Mouse (Mus musculus) stomach, postnatal 0 days (tissue): ENCODE measurements around the gene Gm1604a. TPM values are rescaled to one million over a fixed set of nuclear protein-coding genes. Genes with fewer than 3 reads are reported as not detected.
"Not testable (repeated sequence)": the region's sequence is repeated elsewhere in the genome, so short reads cannot be mapped to it uniquely, and the experiment has no call there.

ENCODE experiments used
- ATAC-seq: fragments of 200-750 bp; cut with Nextera tagmentation; 2 replicates; pipeline ENCODE4 v1.8.0; 2017; ENCODE audit not compliant: low FRiP score, low TSS enrichment
- DNase-seq: peaks from one replicate; pipeline ENCODE4 v3.0.0-alpha.2; 2016; ENCODE audit warnings: low spot score
- H3K27ac ChIP-seq: fragments of 300-500 bp; sonication (generic); replicated peaks from 2 replicates; pipeline ENCODE4 v1.5.1; 2014; ENCODE audit warnings: mild to moderate bottlenecking, control low read depth
- H3K27me3 ChIP-seq: fragments of 300-500 bp; sonication (generic); 2 replicates; pipeline ENCODE4 v1.6.1; 2014; ENCODE audit warnings: low read length; ENCODE audit not compliant: control insufficient read depth, insufficient read depth
- H3K36me3 ChIP-seq: fragments of 300-500 bp; sonication (generic); 2 replicates; pipeline ENCODE4 v1.6.1; 2014; ENCODE audit warnings: low read length, mixed read lengths; ENCODE audit not compliant: control insufficient read depth, insufficient read depth
- H3K4me1 ChIP-seq: fragments of 300-500 bp; sonication (generic); replicated peaks from 2 replicates; pipeline ENCODE4 v1.6.1; 2014; ENCODE audit warnings: antibody characterized with exemption; ENCODE audit not compliant: control insufficient read depth, insufficient read depth
- H3K4me2 ChIP-seq: fragments of 300-500 bp; sonication (generic); replicated peaks from 2 replicates; pipeline ENCODE4 v1.6.1; 2014; ENCODE audit warnings: low read depth, mild to moderate bottlenecking, control low read depth, moderate library complexity
- H3K4me3 ChIP-seq: fragments of 300-500 bp; sonication (generic); 2 replicates; pipeline ENCODE4 v1.5.1; 2014; ENCODE audit warnings: low read depth, low read length, control low read depth
- H3K9ac ChIP-seq: fragments of 300-500 bp; sonication (generic); 2 replicates; pipeline ENCODE4 v1.6.1; 2014; ENCODE audit warnings: mild to moderate bottlenecking, low read length, control low read depth, mixed read lengths
- H3K9me3 ChIP-seq: fragments of 300-500 bp; sonication (generic); 2 replicates; pipeline ENCODE4 v1.6.1; 2016; ENCODE audit warnings: low read length; ENCODE audit not compliant: control insufficient read depth
- WGBS: fragments of 180-500 bp; shearing (Covaris S2); extraction: QIAGEN DNeasy Blood & Tissue Kit; methylation state at CpG from one replicate; pipeline ENCODE4 v1.1.7; 2014; 5-methylcytosine and 5-hydroxymethylcytosine counted together
- polyA plus RNA-seq: library from polyadenylated mRNA; unstranded; fragments of >200 nt; fragmentation: Nextera tagmentation; extraction: Ambion mirVana; gene quantifications from 2 replicates; pipeline ENCODE4 v1.2.1, GENCODE M21; 2015

The Gm1604a gene
- polyA plus RNA-seq, 1 experiment from 2014 or later = not detected

DNA sequence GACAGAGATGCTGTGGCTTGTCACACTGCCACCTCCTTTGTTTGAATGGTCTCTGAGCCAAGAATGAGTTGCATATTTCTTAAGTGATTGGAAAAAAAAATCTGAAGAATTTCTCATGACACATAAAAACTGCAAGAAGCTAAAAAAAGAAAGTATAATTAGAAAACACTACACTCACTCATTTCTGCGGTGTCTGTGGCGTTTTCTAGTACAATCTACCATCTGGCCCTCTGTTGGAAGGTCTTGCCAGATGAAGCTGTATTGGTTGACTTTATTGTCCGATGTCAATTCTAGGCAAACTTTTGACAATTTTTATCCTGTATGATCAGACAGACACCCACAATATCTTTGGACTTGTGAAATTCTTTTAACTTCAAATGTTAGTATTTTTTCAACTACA, 95.5 kb downstream of the Gm1604a start:
- H3K27ac ChIP-seq, ATAC-seq, H3K27me3 ChIP-seq, H3K36me3 ChIP-seq, H3K4me2 ChIP-seq, H3K4me1 ChIP-seq, H3K4me3 ChIP-seq, H3K9me3 ChIP-seq, H3K9ac ChIP-seq, DNase-seq: not testable (repeated sequence)
- WGBS = 81% methylated on average over 3 of the region's 3 CpGs

DNA sequence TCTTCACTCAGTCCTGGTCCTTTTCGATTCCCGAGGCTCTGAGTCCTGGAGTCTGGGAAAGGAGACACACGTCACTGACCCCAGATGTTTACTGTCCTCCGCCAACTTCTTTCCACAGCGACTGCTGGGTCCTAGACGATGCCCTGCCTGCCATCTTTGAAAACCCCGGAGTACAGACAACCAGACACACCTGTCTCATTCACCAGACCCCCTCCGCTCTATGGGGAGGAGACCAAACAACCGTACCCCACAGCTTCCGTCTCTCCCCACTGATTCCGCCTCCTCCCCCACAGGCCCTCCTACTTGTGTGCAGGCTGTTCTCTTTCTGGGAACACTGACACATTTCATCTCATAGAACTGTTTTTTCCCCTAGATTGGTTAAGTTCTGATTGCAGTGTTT, 97.2 kb downstream of the Gm1604a start:
- not testable (repeated sequence) for H3K36me3 ChIP-seq, ATAC-seq, H3K27me3 ChIP-seq, H3K4me3 ChIP-seq, H3K4me1 ChIP-seq, H3K27ac ChIP-seq, H3K4me2 ChIP-seq, H3K9ac ChIP-seq, H3K9me3 ChIP-seq, DNase-seq
- WGBS = 58% methylated on average over 11 of the region's 11 CpGs

DNA sequence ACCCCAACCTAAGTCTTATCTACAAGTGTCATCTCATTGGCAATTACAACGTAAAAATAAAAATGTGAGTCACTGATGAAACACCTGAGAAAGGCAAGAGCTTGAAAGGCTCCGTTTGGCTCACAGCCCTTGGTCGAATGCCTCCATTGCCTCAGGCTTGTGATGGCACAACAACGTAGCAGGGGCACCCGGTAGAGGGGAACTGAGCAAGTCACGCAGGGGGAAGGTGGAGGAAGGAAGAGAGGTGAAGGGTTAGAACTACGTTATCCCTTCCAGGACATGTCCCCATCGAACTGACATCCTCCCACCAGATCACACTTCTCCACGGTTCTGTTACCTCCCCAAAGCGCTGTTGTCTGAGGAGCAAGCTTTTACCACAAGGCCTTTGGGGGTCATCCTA, 101.1 kb downstream of the Gm1604a start:
- not testable (repeated sequence) for H3K4me1 ChIP-seq, DNase-seq, H3K27me3 ChIP-seq, ATAC-seq, H3K9ac ChIP-seq, H3K36me3 ChIP-seq, H3K27ac ChIP-seq, H3K4me2 ChIP-seq, H3K9me3 ChIP-seq, H3K4me3 ChIP-seq
- 51% methylated on average over 8 of the region's 10 CpGs for WGBS

DNA sequence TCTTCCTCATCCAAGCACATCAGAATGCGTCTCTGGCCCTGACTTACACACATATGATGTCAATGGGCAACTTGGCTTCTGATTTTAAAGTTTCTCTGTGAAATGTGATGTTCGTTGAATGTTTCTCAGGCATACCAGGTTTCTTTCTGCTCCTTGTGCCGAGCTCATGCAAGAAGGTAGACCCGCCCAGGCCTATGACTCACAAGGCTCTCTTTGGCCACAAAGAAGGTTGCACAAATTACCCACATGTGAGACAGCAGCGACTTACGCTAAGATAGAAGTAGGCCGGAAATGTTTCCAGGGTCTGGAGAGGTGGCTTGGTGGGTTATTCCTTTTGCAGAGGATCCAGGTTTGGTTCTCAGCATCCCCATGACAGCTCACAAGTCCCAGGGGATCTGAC, 108.6 kb downstream of the Gm1604a start:
- WGBS = no CpG with 5 or more reads among the region's 7 CpGs
- not testable (repeated sequence) for H3K27ac ChIP-seq, H3K4me2 ChIP-seq, ATAC-seq, H3K4me1 ChIP-seq, H3K9ac ChIP-seq, H3K4me3 ChIP-seq, H3K36me3 ChIP-seq, DNase-seq, H3K9me3 ChIP-seq, H3K27me3 ChIP-seq

DNA sequence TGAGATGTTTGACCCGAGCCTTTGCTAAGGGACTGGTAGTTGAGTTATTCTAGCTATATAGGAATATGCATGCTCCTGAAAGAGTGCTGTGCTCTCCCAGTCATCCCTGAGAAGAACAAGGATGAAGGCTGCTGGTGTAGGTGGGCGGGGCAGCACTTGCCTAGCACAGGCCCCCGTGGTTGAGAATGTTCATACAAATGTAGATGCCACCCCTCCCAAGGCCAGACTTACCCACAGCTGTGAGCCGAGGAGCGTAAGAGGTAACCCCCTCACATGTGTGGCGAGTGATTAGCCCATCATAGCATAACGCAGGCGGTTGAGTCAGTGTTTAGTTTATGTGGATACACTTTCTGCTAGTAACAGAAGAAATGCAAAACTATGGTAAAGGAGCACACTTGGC, 109.9 kb downstream of the Gm1604a start:
- H3K9ac ChIP-seq, H3K9me3 ChIP-seq, ATAC-seq, H3K36me3 ChIP-seq, H3K27me3 ChIP-seq, H3K4me2 ChIP-seq, H3K4me3 ChIP-seq, H3K4me1 ChIP-seq, DNase-seq, H3K27ac ChIP-seq: not testable (repeated sequence)
- WGBS = 86% methylated on average over 7 of the region's 8 CpGs

Other genes starting within 250 kb of the Gm1604a start
- gene Ezr, start 242.8 kb upstream of the Gm1604a start, polyA plus RNA-seq = 289 and 299 TPM in 2 replicates
- 36.4 and 39.0 TPM in 2 replicates for gene Rsph3b, start 76.9 kb upstream of the Gm1604a start, polyA plus RNA-seq
- gene Tagap1, start 64.4 kb upstream of the Gm1604a start, polyA plus RNA-seq = 17.5 and 18.7 TPM in 2 replicates
- gene Rnaset2b, start 54.9 kb upstream of the Gm1604a start, polyA plus RNA-seq = 240 and 249 TPM in 2 replicates
- gene Gm49721, start 46.7 kb upstream of the Gm1604a start, polyA plus RNA-seq = 0.17 TPM in 1 of 2 replicates, not detected in the other
- 2.0 and 2.6 TPM in 2 replicates for gene Rps6ka2, start 144.5 kb downstream of the Gm1604a start, polyA plus RNA-seq